Mouse (Mus musculus) liver, embryonic 14.5 days (tissue): ENCODE results near the gene Fate1. TPM values are rescaled to one million over a fixed set of nuclear protein-coding genes. Genes with fewer than 3 reads are reported as not detected.

Source experiments
- ATAC-seq: fragments of 200-750 bp; cut with Nextera tagmentation; 2 replicates; pipeline ENCODE4 v1.8.0; 2017; ENCODE audit warnings: moderate number of reproducible peaks, mild to moderate bottlenecking, moderate library complexity; ENCODE audit not compliant: insufficient read depth
- DNase-seq, 3 experiments: peaks; one replicate each; pipeline ENCODE4 v3.0.0-alpha.2; 2012 to 2013; ENCODE audit warnings: low read depth in 3 of 3, low spot score in 3 of 3
- H3K27ac ChIP-seq: fragments of 300-500 bp; sonication (generic); 2 replicates; pipeline ENCODE4 v1.5.1; 2014; ENCODE audit warnings: moderate library complexity, mild to moderate bottlenecking, control low read depth, inconsistent platforms
- H3K27me3 ChIP-seq: fragments of 300-500 bp; sonication (generic); 2 replicates; pipeline ENCODE4 v1.6.1; 2014; ENCODE audit warnings: mild to moderate bottlenecking, low read length, moderate library complexity; ENCODE audit not compliant: control insufficient read depth, insufficient read depth
- H3K36me3 ChIP-seq: fragments of 300-500 bp; sonication (generic); replicated peaks from 2 replicates; pipeline ENCODE4 v1.6.1; 2014; ENCODE audit warnings: low read depth; ENCODE audit not compliant: control insufficient read depth, insufficient read depth
- H3K4me1 ChIP-seq, 2 experiments: fragments of 200-500 bp in 1 of 2; fragments of 300-500 bp in 1 of 2; sonication (generic) in 1 of 2; replicated peaks; 2 replicates each; pipeline ENCODE4 v1.6.1; 2012 to 2014; ENCODE audit warnings: antibody characterized with exemption in 1 of 2, inconsistent platforms in 1 of 2, low read length in 1 of 2; ENCODE audit not compliant: control insufficient read depth in 2 of 2, insufficient read depth in 2 of 2
- H3K4me2 ChIP-seq: fragments of 300-500 bp; sonication (generic); 2 replicates; pipeline ENCODE4 v1.6.1; 2014; ENCODE audit warnings: low read depth, mild to moderate bottlenecking, control low read depth, moderate library complexity
- H3K4me3 ChIP-seq, 2 experiments: fragments of 200-500 bp in 1 of 2; fragments of 300-500 bp in 1 of 2; sonication (generic) in 1 of 2; 2 replicates each; pipeline ENCODE4 v1.5.1; 2012 to 2014; ENCODE audit warnings: low read depth in 2 of 2, low read length in 2 of 2, mild to moderate bottlenecking in 2 of 2, control low read depth in 1 of 2, inconsistent platforms in 1 of 2, moderate library complexity in 1 of 2; ENCODE audit not compliant: insufficient read depth in 1 of 2
- H3K9ac ChIP-seq: fragments of 300-500 bp; sonication (generic); replicated peaks from 2 replicates; pipeline ENCODE4 v1.6.1; 2014; ENCODE audit warnings: mild to moderate bottlenecking, control low read depth, moderate library complexity
- H3K9me3 ChIP-seq: fragments of 300-500 bp; sonication (generic); 2 replicates; pipeline ENCODE4 v1.6.1; 2016; ENCODE audit warnings: low read length, mixed read lengths; ENCODE audit not compliant: control insufficient read depth
- CTCF ChIP-seq: IDR thresholded peaks from 2 replicates; pipeline ENCODE4 v1.5.1; 2016; ENCODE audit warnings: antibody characterized with exemption, low read depth, control low read depth
- EP300 ChIP-seq: IDR thresholded peaks from 2 replicates; pipeline ENCODE4 v1.6.1; 2016; ENCODE audit warnings: antibody characterized with exemption, low read depth
- WGBS: fragments of 180-500 bp; shearing (Covaris S2); extraction: QIAGEN DNeasy Blood & Tissue Kit; methylation state at CpG from one replicate; pipeline ENCODE4 v1.1.7; 2014; ENCODE audit not compliant: insufficient replicate concordance; 5-methylcytosine and 5-hydroxymethylcytosine counted together
- polyA plus RNA-seq, 2 experiments: library from polyadenylated mRNA; depleted of rRNA in 1 of 2; stranded (reverse) in 1 of 2; unstranded in 1 of 2; fragments of >200 nt; fragmentation: Nextera tagmentation in 1 of 2; extraction: Ambion mirVana in 1 of 2; gene quantifications; 2 replicates each; pipeline versions ENCODE4 v1.2.1 to v1.2.3; 2012 to 2014

Gene Fate1
- polyA plus RNA-seq, 2 experiments: not detected

DNA sequence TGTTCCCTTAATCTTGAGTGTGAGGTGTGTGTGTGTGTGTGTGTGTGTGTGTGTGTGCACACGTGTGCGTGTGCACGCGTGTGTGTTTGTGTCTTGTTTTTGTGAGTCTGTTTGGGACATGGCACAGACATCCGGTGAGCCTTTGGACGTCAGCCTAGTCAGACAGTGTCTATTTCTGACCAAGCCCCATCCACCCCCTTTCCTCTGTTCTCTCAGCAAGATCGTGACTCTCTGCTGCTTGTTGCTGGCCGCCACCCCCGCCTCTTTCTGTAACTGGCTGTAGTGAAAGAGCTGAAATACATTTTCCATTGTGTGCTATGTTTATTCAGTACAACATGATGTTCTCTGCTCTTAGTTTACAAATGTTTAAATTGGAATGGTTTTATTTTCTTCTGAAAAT lies 39.5 kb downstream of the Fate1 start:
- H3K4me2 ChIP-seq: no peak overlapping the region
- no peak overlapping the region for H3K4me3 ChIP-seq
- no peaks in the 10 kb centered on the region for H3K27me3 ChIP-seq
- WGBS: 56% methylated on average over 9 of the region's 9 CpGs
- TF ChIP-seq CTCF (no peak), EP300 (no peak)
- no peak for DNase-seq
- no peaks in the 10 kb centered on the region for H3K36me3 ChIP-seq
- no peak for ATAC-seq
- H3K27ac ChIP-seq: no peak overlapping the region
- H3K9ac ChIP-seq: no peak overlapping the region
- H3K4me1 ChIP-seq: no peaks in the 10 kb centered on the region
- H3K9me3 ChIP-seq: no peaks in the 10 kb centered on the region

DNA sequence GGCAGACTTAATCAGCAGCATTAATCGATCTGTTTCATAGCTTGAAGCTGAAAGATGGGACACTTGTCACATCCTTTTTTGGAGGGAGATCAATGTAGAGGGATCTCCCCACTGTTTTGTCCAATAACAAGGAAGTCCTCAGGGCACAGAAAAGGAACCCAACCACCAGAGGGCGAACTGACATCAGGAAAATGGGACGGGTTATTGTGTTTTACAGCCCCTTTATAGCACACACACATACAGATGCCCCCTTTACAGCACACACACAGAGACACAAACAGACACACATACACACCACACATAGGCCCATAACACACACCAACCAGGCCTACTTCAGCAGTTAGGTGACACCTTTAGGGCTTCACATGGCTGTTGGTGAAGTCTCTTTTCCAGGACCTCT lies 40.0 kb downstream of the Fate1 start:
- Histone ChIP-seq H3K27me3 (no peaks in the 10 kb centered on the region), H3K4me2 (no peak overlapping the region), H3K4me1 (no peaks in the 10 kb centered on the region), H3K9me3 (no peaks in the 10 kb centered on the region), H3K4me3 (no peak overlapping the region), H3K36me3 (no peaks in the 10 kb centered on the region), H3K27ac (no peak overlapping the region), H3K9ac (no peak overlapping the region)
- WGBS: 14% methylated on average over 3 of the region's 3 CpGs
- TF ChIP-seq CTCF (peak; percentile 21; the same call in 1 of the 2 replicates), EP300 (no peak)
- ATAC-seq (no peak), DNase-seq (no peak)

DNA sequence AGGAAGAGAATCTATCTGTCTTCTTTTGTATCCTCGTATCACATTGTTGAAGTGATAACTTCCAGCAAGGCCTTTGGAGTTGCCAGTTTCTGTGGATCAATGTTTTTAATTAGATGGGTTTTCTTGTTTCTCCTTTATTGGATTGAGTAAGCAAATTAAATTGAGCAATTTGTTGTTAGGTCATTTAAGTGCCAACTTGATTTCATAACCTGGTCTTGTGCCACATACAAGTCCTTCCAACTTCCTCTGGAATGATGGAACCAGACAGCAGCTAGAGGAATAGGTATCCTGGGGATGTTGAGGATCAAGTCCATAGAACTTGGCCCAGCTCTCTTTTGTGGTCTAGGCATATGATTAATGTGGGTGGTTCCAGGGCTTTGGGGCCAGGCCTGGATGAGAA lies 49.5 kb downstream of the Fate1 start:
- 42% methylated on average over 1 of the region's 1 CpGs for WGBS
- Histone ChIP-seq H3K4me1 (no peaks in the 10 kb centered on the region), H3K36me3 (no peaks in the 10 kb centered on the region), H3K27ac (no peak overlapping the region), H3K9me3 (no peaks in the 10 kb centered on the region), H3K9ac (no peak overlapping the region), H3K27me3 (no peaks in the 10 kb centered on the region), H3K4me2 (no peak overlapping the region), H3K4me3 (no peak overlapping the region)
- no peak for DNase-seq
- ATAC-seq: no peak
- TF ChIP-seq EP300 (no peak), CTCF (no peak)

DNA sequence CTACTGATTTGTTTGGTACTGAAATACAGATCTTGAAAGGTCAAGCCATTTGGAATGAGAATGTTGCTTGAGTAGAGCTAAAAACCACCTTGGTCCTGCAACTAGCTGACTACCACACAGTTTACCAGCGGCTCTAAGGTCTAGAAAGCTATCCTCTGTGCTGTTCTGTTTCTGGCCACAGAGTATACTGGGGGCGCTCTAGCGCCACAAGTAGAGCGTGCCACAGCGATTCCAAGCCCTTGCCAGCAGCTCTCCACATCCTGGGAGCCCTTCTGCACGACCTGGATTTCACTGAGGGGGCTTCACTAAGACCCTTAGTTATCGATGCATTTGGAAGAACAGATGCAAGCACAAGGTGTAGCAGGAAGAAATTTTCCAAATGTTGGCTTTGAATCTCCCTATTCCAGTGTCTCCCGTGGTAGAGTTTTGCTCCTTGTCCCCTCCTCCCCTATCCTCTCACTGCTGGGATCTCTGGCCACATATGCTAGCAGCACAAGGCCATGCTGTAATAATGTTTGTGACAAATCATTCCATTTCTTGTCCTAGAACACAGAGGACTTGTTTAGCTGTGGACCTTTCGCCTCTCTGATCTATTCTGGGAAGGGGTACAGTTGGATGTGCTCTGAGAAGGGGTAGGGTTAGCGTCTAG lies 50.1 kb downstream of the Fate1 start:
- Histone ChIP-seq H3K36me3 (no peaks in the 10 kb centered on the region), H3K27ac (no peak overlapping the region), H3K4me2 (no peak overlapping the region), H3K4me3 (no peak overlapping the region), H3K9ac (no peak overlapping the region), H3K9me3 (no peaks in the 10 kb centered on the region), H3K4me1 (no peaks in the 10 kb centered on the region), H3K27me3 (no peaks in the 10 kb centered on the region)
- no peak for ATAC-seq
- no peak for DNase-seq
- TF ChIP-seq EP300: no peak
- peak; percentile 53 for TF ChIP-seq CTCF
- WGBS: 33% methylated on average over 10 of the region's 10 CpGs

DNA sequence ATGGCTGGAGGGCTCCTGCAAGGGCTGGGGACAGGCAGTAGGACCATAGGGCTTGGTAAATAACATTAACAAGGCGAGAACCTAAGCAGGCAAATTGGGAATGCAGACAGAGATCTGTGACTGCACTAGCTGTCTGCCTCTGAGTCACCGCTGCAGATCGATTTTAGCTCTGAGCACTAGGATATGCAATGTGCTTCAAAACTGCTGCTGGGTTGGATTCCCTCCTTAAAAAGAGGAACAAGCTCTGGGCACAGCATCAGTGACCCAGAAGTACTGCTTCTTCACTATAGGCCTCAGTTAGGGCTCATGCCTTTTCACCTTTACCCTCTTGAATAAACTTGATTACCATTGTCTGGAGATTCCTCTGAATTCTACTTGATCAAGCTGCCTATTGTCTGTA lies 50.8 kb downstream of the Fate1 start:
- 24% methylated on average over 3 of the region's 3 CpGs for WGBS
- DNase-seq (no peak), ATAC-seq (no peak)
- H3K4me1 ChIP-seq: no peaks in the 10 kb centered on the region
- no peak overlapping the region for H3K4me3 ChIP-seq
- no peaks in the 10 kb centered on the region for H3K9me3 ChIP-seq
- TF ChIP-seq CTCF (no peak), EP300 (no peak)
- no peak overlapping the region for H3K27ac ChIP-seq
- H3K27me3 ChIP-seq: no peaks in the 10 kb centered on the region
- no peak overlapping the region for H3K4me2 ChIP-seq
- no peaks in the 10 kb centered on the region for H3K36me3 ChIP-seq
- H3K9ac ChIP-seq: no peak overlapping the region

Other genes starting within 250 kb of the Fate1 start
- 3.1 and 4.1 TPM in 2 replicates for gene Vma21, start 157.1 kb upstream of the Fate1 start, polyA plus RNA-seq (2012; rRNA removed)
- 23.0 and 23.4 TPM in 2 replicates for gene Vma21, start 157.1 kb upstream of the Fate1 start, polyA plus RNA-seq (2014; fragmentation: Nextera tagmentation; extraction: Ambion mirVana)
- gene Gm1141, start 52.0 kb upstream of the Fate1 start, polyA plus RNA-seq (2012; rRNA removed): 0.12 and 0.15 TPM in 2 replicates
- not detected in 2 replicates for gene Gm1141, start 52.0 kb upstream of the Fate1 start, polyA plus RNA-seq (2014; fragmentation: Nextera tagmentation; extraction: Ambion mirVana)
- gene Prrg3, start 10.4 kb upstream of the Fate1 start, polyA plus RNA-seq (2012; rRNA removed): 0.75 and 1.0 TPM in 2 replicates
- gene Prrg3, start 10.4 kb upstream of the Fate1 start, polyA plus RNA-seq (2014; fragmentation: Nextera tagmentation; extraction: Ambion mirVana): 0.51 and 0.53 TPM in 2 replicates
- gene Cnga2, start 18.9 kb downstream of the Fate1 start, polyA plus RNA-seq (2012; rRNA removed): 0.02 TPM in 2 replicates
- 0.08 TPM in 1 of 2 replicates, not detected in the other for gene Cnga2, start 18.9 kb downstream of the Fate1 start, polyA plus RNA-seq (2014; fragmentation: Nextera tagmentation; extraction: Ambion mirVana)
- not detected in 2 replicates for gene Magea4, start 249.0 kb downstream of the Fate1 start, polyA plus RNA-seq (2012; rRNA removed)
- gene Magea4, start 249.0 kb downstream of the Fate1 start, polyA plus RNA-seq (2014; fragmentation: Nextera tagmentation; extraction: Ambion mirVana): not detected in 2 replicates